Mouse (Mus musculus): ENCODE measurements around the gene Ifi204. TPM values are rescaled to one million over a fixed set of nuclear protein-coding genes. Genes with fewer than 3 reads are reported as not detected.
"Not testable (repeated sequence)": the region's sequence is repeated elsewhere in the genome, so short reads cannot be mapped to it uniquely, and the experiment has no call there.

Ifi204 gene
- under 1 TPM; 0.33 to 0.85 TPM for total RNA-seq (2021)
- long read RNA-seq, experiment 1: 0 reads
- long read RNA-seq, experiment 2: 0 reads

GRCm38 (mm10) chr1:173766848-173767617, at the start of gene Ifi204:
Gene Ifi204, minus strand, starts transcription at chr1:173766943.
- not testable (repeated sequence) for DNase-seq (ENCODE audit: low spot score in 2 of 2)

GRCm38 (mm10) chr1:173809294-173809693, 42.6 kb upstream of the Ifi204 start:
- not testable (repeated sequence) for DNase-seq (ENCODE audit: low spot score in 2 of 2)

- DNase-seq (ENCODE audit: low spot score in 2 of 2): peak; percentile 50 to 79
These were observed 36.0 kb upstream of the Ifi204 start for GRCm38 (mm10) chr1:173802689-173803281.

GRCm38 (mm10) chr1:173802207-173802606, 35.5 kb upstream of the Ifi204 start:
- not testable (repeated sequence) for DNase-seq (ENCODE audit: low spot score in 2 of 2)

- DNase-seq (ENCODE audit: low spot score in 2 of 2): not testable (repeated sequence)
These were observed 35.0 kb upstream of the Ifi204 start for GRCm38 (mm10) chr1:173801791-173802190.

- not testable (repeated sequence) for DNase-seq (ENCODE audit: low spot score in 2 of 2)
These were observed 6.7 kb upstream of the Ifi204 start for GRCm38 (mm10) chr1:173773457-173773856.

GRCm38 (mm10) chr1:173760032-173760431, 6.7 kb downstream of the Ifi204 start:
- not testable (repeated sequence) for DNase-seq (ENCODE audit: low spot score in 2 of 2)

GRCm38 (mm10) chr1:173742262-173742661, 24.5 kb downstream of the Ifi204 start:
- DNase-seq (ENCODE audit: low spot score in 2 of 2): no peak

GRCm38 (mm10) chr1:173741656-173742055, 25.1 kb downstream of the Ifi204 start, which contains the start of gene Ifi207:
Gene Ifi207, minus strand, starts transcription at chr1:173741747.
- no peak for DNase-seq (ENCODE audit: low spot score in 2 of 2)

- no peak for DNase-seq (ENCODE audit: low spot score in 2 of 2)
These were observed 26.2 kb downstream of the Ifi204 start for GRCm38 (mm10) chr1:173740537-173740936.

GRCm38 (mm10) chr1:173736986-173737385, 29.8 kb downstream of the Ifi204 start:
- DNase-seq (ENCODE audit: low spot score in 2 of 2): no peak

- DNase-seq (ENCODE audit: low spot score in 2 of 2): not testable (repeated sequence)
These were observed 31.7 kb downstream of the Ifi204 start for GRCm38 (mm10) chr1:173735015-173735414.

GRCm38 (mm10) chr1:173733219-173733618, 33.5 kb downstream of the Ifi204 start:
- DNase-seq (ENCODE audit: low spot score in 2 of 2): no peak

Other genes starting within 250 kb of the Ifi204 start
- not detected for gene Ifi214, start 231.0 kb downstream of the Ifi204 start, total RNA-seq (2021)
- gene Ifi213, start 167.7 kb downstream of the Ifi204 start, total RNA-seq (2021): not detected
- not detected for gene Ifi209, start 136.0 kb downstream of the Ifi204 start, total RNA-seq (2021)
- not detected for gene Ifi208, start 93.3 kb downstream of the Ifi204 start, total RNA-seq (2021)
- under 1 TPM; 0.17 to 0.18 TPM for gene Ifi207, start 25.2 kb downstream of the Ifi204 start, total RNA-seq (2021)
- gene Ifi211, start 146.1 kb upstream of the Ifi204 start, total RNA-seq (2021): not detected
- 10 to 100 TPM; 21.9 TPM for gene Mndal, start 175.5 kb upstream of the Ifi204 start, total RNA-seq (2021)
- gene Ifi203, start 175.7 kb upstream of the Ifi204 start, total RNA-seq (2021): 10 to 100 TPM; 10.2 to 11.9 TPM
- not detected for gene Ifi202b, start 215.8 kb upstream of the Ifi204 start, total RNA-seq (2021)